Mouse (Mus musculus) midbrain, embryonic 10.5 days (tissue): Measurements from ENCODE around the gene Tmf1. TPM values are rescaled to one million over a fixed set of nuclear protein-coding genes. Genes with fewer than 3 reads are reported as not detected.

Source experiments
- DNase-seq: peaks from one replicate; pipeline ENCODE4 v3.0.0-alpha.2; 2017; ENCODE audit warnings: low spot score
- H3K27ac ChIP-seq: fragments of 300-500 bp; sonication (generic); replicated peaks from 2 replicates; pipeline ENCODE4 v1.5.1; 2016; ENCODE audit warnings: mild to moderate bottlenecking
- H3K27me3 ChIP-seq: fragments of 300-500 bp; sonication (generic); 2 replicates; pipeline ENCODE4 v1.6.1; 2016; ENCODE audit warnings: low read depth, mild to moderate bottlenecking; ENCODE audit not compliant: poor library complexity, severe bottlenecking
- H3K36me3 ChIP-seq: fragments of 300-500 bp; sonication (generic); 2 replicates; pipeline ENCODE4 v1.6.1; 2016; ENCODE audit warnings: mild to moderate bottlenecking, moderate library complexity
- H3K4me1 ChIP-seq: fragments of 300-500 bp; sonication (generic); 2 replicates; pipeline ENCODE4 v1.6.1; 2016
- H3K4me3 ChIP-seq: fragments of 300-500 bp; sonication (generic); 2 replicates; pipeline ENCODE4 v1.5.1; 2016; ENCODE audit warnings: mild to moderate bottlenecking, moderate library complexity
- H3K9me3 ChIP-seq: fragments of 300-500 bp; sonication (generic); replicated peaks from 2 replicates; pipeline ENCODE4 v1.6.1; 2016; ENCODE audit warnings: mild to moderate bottlenecking
- WGBS: fragments of 180-500 bp; shearing (Covaris S2); methylation state at CpG from one replicate; pipeline ENCODE4 v1.1.7; 2016; 5-methylcytosine and 5-hydroxymethylcytosine counted together
- polyA plus RNA-seq: library from polyadenylated mRNA; unstranded; fragments of >200 nt; fragmentation: Nextera tagmentation; extraction: Ambion mirVana; gene quantifications from 2 replicates; pipeline ENCODE4 v1.2.1, GENCODE M21; 2016

The Tmf1 gene
- polyA plus RNA-seq, result 24.1 and 28.8 TPM in 2 replicates

GRCm38 (mm10) chr6:97178491-97179366 lies at the start of gene Tmf1:
Tmf1 (minus strand) TSS chr6:97179122.
- H3K4me3 ChIP-seq, result peak within 1 kb of the TSS; percentile 73
- H3K27ac ChIP-seq, result peak within 1 kb of the TSS; percentile 94
- WGBS, result under 1% methylated on average over 80 of the region's 80 CpGs
- no peaks in the 10 kb centered on the region for H3K9me3 ChIP-seq
- H3K27me3 ChIP-seq, result no peaks in the 10 kb centered on the region
- H3K4me1 ChIP-seq, result peaks cover 43% of the 10 kb centered on the region
- DNase-seq, result peak; percentile 95
- peaks cover 38% of the 10 kb centered on the region for H3K36me3 ChIP-seq

- H3K4me1 ChIP-seq, result peaks cover 2% of the 10 kb centered on the region
- no peaks in the 10 kb centered on the region for H3K27me3 ChIP-seq
- DNase-seq, result no peak
- H3K9me3 ChIP-seq, result no peaks in the 10 kb centered on the region
- 94% methylated on average over 9 of the region's 9 CpGs for WGBS
- no peak overlapping the region for H3K27ac ChIP-seq
- H3K4me3 ChIP-seq, result no peak overlapping the region
- H3K36me3 ChIP-seq, result peaks cover 29% of the 10 kb centered on the region
Measured at GRCm38 (mm10) chr6:97227067-97227847, 48.3 kb upstream of the Tmf1 start.

GRCm38 (mm10) chr6:97226083-97226491 lies 47.2 kb upstream of the Tmf1 start:
- Histone ChIP-seq H3K27me3 (no peaks in the 10 kb centered on the region), H3K4me1 (peaks cover 14% of the 10 kb centered on the region), H3K36me3 (peaks cover 20% of the 10 kb centered on the region), H3K9me3 (no peaks in the 10 kb centered on the region), H3K4me3 (no peak overlapping the region), H3K27ac (no peak overlapping the region)
- 63% methylated on average over 1 of the region's 1 CpGs for WGBS
- no peak for DNase-seq

DNA sequence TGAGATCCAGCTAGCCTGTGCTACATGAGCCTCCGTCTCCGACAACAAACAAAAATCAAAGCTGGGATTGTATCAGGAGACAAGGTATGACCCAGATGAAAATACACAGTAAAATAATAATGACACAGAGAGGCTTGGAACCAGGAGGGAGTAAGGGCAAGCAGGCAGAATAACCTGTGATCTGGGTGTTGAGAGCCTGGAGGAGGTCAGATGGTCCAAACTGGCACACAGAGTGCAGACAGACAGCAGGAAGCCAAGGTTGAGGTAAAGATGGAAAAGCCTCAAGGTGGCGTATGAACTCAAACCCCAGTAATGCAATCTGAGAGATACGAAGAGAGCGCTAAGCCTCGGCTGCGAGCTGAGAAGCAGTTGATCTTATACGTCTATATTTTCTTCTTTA lies 45.6 kb upstream of the Tmf1 start:
- Histone ChIP-seq H3K4me3 (no peak overlapping the region), H3K4me1 (peaks cover 18% of the 10 kb centered on the region), H3K9me3 (no peaks in the 10 kb centered on the region), H3K27me3 (no peaks in the 10 kb centered on the region), H3K36me3 (peaks cover 6% of the 10 kb centered on the region; the same call in 1 of the 2 replicates), H3K27ac (no peak overlapping the region)
- DNase-seq, result no peak
- 93% methylated on average over 8 of the region's 8 CpGs for WGBS

GRCm38 (mm10) chr6:97223566-97223965 lies 44.6 kb upstream of the Tmf1 start:
- no peak overlapping the region for H3K4me3 ChIP-seq
- no peak for DNase-seq
- 76% methylated on average over 4 of the region's 4 CpGs for WGBS

DNA sequence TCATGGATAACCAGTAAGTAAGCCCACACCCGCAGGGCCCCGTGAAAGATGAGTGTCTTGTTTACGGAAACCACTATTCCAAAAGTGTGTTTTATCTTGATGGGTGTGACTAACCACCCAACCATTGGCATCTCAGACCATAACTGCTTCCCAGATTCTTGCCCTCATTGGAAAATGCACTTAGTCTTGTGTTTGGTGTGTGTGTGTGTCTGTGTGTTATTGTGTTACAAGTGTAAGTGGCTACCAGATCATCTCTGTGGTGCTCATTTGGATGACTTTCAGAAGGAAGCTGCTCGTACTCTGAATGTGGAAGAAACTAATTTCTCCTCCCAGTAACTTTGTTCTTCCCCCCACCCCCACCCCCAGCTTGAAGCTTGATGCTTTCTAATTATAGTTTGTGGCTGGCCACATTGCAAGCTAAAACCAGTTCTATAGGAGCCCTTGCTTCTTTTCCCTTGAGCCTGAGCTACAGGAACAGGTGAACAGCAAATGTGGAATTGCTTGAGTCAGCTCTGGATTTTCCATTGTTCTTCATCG lies 44.1 kb upstream of the Tmf1 start:
- Histone ChIP-seq H3K4me3 (no peak overlapping the region), H3K9me3 (no peaks in the 10 kb centered on the region), H3K4me1 (peaks cover 18% of the 10 kb centered on the region), H3K27me3 (no peaks in the 10 kb centered on the region), H3K27ac (no peak overlapping the region), H3K36me3 (0 out of 2 replicates have a peak, but pooled peaks cover 4% of the 10 kb centered on the region)
- 77% methylated on average over 5 of the region's 5 CpGs for WGBS
- no peak for DNase-seq

More at GRCm38 (mm10) chr6:97223566-97223965, 44.6 kb upstream of the Tmf1 start:
- Histone ChIP-seq H3K27ac (no peak overlapping the region), H3K36me3 (0 out of 2 replicates have a peak, but pooled peaks cover 4% of the 10 kb centered on the region), H3K9me3 (no peaks in the 10 kb centered on the region), H3K27me3 (no peaks in the 10 kb centered on the region), H3K4me1 (peaks cover 18% of the 10 kb centered on the region)

DNA sequence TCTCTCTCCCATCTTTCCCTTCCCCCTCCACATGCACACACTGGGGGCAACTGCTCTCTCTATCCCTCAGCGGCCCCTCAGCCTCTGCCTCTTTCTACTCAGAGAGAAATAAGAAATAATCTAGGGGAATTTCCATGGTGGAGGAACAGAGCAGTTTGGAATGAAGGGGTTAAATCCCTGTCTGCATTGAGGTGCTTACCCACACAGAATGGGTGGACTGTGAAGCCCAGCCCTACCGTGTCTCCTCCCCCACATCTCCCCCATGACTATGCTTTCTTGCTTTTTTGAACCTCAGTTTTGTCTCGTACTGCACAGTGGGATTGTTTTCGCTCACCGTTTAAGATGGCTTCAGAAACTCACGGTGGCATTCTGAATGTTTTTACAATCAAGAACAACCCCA lies 43.4 kb upstream of the Tmf1 start:
- Histone ChIP-seq H3K4me1 (peaks cover 18% of the 10 kb centered on the region), H3K27ac (no peak overlapping the region), H3K36me3 (0 out of 2 replicates have a peak, but pooled peaks cover 4% of the 10 kb centered on the region), H3K9me3 (no peaks in the 10 kb centered on the region), H3K27me3 (no peaks in the 10 kb centered on the region), H3K4me3 (no peak overlapping the region)
- 62% methylated on average over 6 of the region's 6 CpGs for WGBS
- no peak for DNase-seq

- DNase-seq, result no peak
- Histone ChIP-seq H3K27me3 (no peaks in the 10 kb centered on the region), H3K9me3 (no peaks in the 10 kb centered on the region), H3K36me3 (no peaks in the 10 kb centered on the region), H3K27ac (no peak overlapping the region), H3K4me1 (peaks cover 18% of the 10 kb centered on the region), H3K4me3 (no peak overlapping the region)
- 80% methylated on average over 15 of the region's 15 CpGs for WGBS
Measured at GRCm38 (mm10) chr6:97221205-97222025, 42.5 kb upstream of the Tmf1 start.

GRCm38 (mm10) chr6:97220672-97221071 lies 41.8 kb upstream of the Tmf1 start:
- 80% methylated on average over 2 of the region's 5 CpGs for WGBS
- Histone ChIP-seq H3K4me3 (no peak overlapping the region), H3K9me3 (no peaks in the 10 kb centered on the region), H3K36me3 (no peaks in the 10 kb centered on the region), H3K4me1 (peaks cover 18% of the 10 kb centered on the region), H3K27me3 (no peaks in the 10 kb centered on the region), H3K27ac (no peak overlapping the region)
- DNase-seq, result no peak

DNA sequence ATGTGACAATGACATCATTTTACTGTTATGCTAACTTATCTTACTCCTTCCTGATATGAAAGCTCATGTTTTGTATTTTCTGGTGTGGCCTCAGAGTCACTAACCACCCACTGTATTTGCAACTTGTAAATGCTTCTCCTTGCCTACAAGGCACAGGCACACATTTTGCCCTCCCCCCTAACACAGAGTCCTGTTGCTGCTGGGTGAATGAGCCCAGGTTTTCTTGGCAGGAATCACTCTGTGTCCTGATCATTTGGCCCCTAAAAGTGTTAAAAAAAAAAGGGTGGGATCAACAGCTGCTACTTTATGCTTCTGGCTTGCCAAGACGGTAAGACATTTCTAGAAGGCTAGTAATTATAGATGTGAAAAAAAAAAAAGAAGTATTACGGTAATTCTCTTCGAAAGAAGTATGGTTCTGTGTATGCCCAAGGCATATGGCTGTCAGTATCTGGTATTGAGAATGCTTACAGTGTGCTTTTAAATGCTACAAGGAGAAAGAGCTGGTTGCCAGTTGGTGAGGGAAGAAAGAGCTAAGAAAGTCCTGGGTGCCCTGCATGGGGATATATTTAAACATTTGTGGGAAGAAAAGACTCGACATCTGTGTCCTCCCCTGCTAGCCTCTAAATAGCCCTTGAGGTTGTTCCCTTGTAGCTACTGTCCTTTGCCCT lies 37.4 kb upstream of the Tmf1 start:
- Histone ChIP-seq H3K27me3 (peaks cover 14% of the 10 kb centered on the region), H3K4me3 (no peak overlapping the region), H3K27ac (no peak overlapping the region), H3K4me1 (peaks cover 17% of the 10 kb centered on the region), H3K36me3 (peaks cover 9% of the 10 kb centered on the region), H3K9me3 (0 out of 2 replicates have a peak, but pooled peaks cover 5% of the 10 kb centered on the region)
- no peak for DNase-seq
- 92% methylated on average over 4 of the region's 4 CpGs for WGBS

DNA sequence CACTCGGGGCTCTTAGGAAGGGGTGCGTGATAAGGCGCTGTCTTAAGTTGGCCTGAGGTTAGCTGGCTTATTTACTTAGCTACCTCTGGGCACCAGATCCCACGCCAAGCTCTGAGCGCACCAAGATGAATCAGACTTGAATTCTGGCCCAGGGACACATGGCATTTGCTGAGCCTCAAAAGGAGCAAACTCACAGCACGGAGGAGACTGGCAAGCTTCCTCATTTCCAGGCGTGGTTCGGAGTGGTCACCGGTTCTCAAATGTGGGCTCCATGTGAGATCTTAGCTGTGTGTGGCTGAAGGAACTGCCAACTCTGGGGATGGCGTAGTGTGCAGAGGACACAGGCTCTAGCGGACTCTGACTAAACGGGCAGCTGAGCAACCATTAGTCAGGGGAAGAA lies 33.1 kb upstream of the Tmf1 start:
- H3K4me3 ChIP-seq, result peak overlapping the region; percentile 62; the same call in 1 of the 2 replicates
- H3K36me3 ChIP-seq, result peaks cover 9% of the 10 kb centered on the region
- H3K9me3 ChIP-seq, result 0 out of 2 replicates have a peak, but pooled peaks cover 5% of the 10 kb centered on the region
- H3K4me1 ChIP-seq, result peaks cover 25% of the 10 kb centered on the region
- H3K27ac ChIP-seq, result no peak overlapping the region
- no peak for DNase-seq
- H3K27me3 ChIP-seq, result peaks cover 14% of the 10 kb centered on the region
- 79% methylated on average over 12 of the region's 12 CpGs for WGBS
